Mouse (Mus musculus) cerebellum, adult 11-12 months (tissue): ENCODE data around the gene Immp1l.

Experiments
- DNase-seq: peaks from one replicate; pipeline ENCODE4 v3.0.0; 2022

Immp1l gene

DNA sequence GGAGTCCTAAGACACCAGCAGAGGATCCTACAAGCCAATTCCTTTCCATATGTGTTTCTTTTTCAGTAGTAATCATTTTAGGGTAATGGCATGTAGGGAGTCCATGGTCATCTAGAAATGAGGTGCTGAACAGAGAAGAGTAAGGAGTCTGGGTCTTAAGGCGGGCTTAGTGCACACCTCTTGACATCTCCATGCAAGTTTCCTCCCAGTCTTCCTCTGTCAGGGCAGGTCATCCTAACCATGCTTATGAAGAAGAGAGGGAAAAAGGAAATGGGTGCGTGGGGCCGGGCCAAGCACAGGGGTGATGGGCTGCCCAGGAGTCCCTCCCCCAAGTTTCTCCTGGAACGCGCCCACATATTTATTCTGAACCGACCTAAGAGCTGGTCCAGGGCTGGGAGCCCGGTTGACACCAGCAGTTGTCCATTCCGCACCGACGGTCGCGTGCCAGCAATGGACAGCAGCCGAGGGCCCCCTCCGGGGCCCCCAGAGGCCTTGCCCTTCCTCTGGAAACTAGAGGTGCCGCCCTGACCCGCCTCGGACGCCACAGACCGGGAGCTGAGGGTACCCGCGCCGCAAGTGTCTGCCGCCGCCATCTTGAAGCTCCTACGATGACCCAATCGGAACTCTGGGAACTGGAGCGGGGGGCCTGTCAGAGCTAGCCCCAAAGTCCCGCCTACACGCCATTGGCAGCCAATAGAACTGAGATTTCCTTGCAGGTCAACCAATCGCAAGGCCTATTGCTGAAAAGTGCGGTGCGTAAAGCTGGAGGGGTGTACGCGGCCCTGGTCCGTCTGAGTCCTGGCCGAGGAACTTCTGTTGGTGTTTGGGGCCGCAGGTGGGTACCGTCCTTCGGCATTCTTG, at the start of gene Immp1l, which contains the start of gene Elp4:
Gene Immp1l, plus strand, starts transcription at position 743 of the 861 bp plus-strand sequence.
Gene Elp4, minus strand, starts transcription at position 669 of the 861 bp plus-strand sequence.
- peak; percentile 98 for DNase-seq

DNA sequence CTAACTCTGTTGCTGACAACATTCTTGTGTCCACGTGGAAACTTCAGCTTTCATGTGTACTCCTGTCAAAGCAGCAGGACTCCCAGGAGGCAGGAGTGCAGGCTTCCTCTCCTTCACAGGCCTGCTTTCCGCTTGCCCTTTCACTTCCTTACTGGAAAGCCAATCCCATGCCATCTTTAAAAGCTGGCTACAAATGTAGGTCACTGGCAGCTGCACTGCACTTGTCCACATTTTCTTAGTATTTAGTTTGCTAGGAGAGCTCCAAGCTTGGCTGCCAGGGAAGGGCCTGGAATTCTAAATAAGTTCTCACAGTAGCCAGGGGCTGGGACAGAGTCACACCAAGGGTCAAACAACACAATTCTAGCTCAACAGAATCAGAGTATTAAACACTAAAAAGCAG, 49.7 kb upstream of the Immp1l start:
- DNase-seq: peak; percentile 36

DNA sequence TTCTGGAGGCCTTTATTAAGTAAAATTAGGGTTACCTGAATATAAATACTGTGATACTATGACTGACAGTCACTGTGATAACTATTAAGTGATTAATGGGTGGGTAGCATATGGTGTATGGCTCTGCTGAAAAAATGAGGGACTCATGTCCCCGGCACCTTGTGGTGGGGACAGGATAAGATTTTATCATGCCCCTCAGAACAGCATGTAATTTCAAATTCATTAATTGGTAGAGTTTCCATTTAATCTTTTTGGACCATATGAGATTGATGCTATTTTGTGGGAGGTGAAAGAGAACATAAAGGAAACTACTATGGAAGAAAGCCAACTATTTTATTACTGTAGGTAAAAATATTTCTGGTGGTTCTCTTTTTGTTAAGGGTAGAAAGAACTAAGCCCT, 31.0 kb upstream of the Immp1l start:
- no peak for DNase-seq

DNA sequence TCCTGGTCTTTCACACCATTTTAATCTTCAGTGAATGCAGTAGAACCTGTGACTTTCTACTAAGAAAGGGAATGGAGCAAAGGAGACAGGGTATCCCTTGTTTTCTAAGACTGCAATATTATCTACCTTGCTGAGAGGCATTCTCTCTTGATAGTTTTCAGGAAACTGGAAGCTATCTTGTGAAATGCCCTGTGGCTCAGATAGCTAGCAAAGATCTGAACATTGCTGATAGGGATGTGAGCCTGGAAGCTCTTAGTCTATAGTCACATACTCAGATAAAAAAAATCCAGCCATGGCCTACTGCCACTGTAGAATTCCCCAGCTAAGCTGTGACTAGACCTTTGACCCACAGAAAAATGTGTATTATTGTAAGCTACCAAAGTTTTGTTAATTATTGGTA, 13.6 kb upstream of the Immp1l start:
- DNase-seq: no peak

DNA sequence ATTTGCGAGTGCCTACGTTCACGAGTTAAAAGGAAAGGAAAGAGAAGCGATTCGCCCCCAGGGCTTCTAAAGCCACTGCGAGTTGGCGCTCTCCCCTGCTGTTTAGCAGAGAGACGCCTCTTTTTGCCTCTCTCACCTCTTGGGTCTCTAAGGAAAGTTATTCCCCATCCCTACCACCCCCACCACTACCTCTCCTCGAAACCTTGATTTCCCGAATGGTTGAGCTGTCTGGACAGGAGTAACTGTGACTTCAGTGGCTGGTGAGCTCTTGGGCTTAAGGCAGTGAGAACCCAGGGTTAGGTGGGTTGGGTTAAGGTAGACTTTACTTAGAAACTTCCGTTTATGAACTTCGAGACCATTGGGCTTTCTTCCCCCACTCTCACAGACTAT, 314 bp downstream of the Immp1l start:
- DNase-seq: no peak

DNA sequence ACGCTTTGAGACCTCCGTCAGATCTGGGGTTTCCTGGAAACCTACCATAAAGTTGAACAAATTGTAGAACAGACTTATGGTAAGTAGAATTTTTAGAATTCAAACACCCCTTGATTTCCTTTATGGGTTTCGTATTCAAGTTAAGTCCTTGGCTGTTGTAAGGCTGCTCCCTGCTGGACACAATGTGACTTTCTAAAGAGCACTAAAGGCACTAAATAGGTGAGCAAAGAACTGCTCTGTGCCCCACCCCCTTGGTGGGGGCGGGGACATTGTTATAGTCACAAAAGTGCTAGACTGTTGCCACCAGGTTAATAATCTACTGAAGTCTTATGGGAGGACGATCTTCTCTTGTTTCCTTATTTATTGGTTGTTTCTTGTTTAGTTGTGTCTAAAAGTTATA, 3.9 kb downstream of the Immp1l start:
- peak; percentile 36 for DNase-seq

DNA sequence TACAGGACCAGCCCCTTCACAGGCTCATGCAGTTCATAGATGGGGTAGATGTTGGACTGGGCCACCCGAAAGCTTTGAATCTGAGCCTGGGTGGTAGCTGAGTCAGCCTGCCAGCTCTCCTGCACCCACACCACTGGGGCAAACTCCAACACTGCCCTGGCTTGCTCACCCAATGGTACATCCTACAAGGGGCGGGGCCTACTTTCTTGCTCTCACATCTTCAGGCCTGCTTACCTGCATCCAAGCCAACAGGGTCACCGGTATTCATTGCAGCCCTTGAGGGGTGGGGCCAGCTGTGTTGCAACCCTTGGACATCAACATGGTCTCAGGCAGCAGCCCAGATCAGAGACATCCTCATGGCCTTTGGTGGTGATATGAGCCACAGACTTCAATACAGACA, 6.2 kb downstream of the Immp1l start:
- peak; percentile 7 for DNase-seq

DNA sequence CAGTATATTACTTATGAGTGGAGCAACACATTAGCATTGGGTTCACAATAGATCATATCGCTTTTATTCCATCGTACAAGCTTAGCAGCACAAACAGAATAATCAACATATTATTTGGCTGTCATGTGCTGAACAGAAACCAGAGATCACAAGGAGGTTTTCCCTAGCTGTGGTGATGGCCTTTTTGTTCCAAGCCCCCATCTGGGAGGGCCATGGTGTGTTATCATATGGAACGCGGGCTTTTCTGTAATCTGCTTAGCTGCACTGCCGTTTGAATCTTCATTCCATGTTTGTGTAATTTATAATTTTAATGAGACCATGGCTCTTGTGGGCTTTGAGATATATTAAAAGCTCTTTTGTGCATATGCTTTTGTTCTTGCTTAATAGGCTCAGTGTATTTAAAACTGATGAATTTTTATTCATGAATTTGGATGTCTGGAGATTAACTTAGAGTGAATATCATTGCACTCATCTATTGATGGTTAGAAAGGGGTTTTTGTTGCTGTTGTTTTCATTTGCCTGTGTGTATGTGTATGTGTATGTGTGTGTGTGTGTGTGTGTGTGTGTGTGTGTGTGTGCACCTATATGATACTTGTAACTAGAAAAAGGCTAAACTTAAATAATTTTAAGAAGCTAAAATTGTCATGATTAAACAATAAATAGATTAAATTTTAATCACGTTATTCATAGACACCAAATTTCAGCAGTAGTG, 9.4 kb downstream of the Immp1l start:
- no peak for DNase-seq

DNA sequence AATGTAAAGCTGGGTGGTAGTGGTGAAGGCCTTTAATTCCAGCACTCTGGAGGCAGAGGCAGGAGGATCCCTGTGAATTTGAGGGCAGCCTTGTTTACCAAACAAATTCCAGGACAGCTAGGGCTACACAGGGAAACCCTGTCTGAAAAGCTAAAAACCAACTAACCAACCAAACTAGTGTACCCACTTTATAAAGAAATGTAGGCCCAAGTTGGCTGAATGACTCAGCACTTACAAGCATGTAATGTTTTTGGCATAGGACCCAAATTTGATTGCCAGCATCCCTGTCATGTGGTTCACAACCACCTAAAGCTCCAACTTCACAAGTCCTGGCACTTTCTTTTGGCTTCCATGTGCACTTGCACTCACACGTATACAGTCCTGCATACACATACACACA, 12.2 kb downstream of the Immp1l start:
- DNase-seq: no peak

DNA sequence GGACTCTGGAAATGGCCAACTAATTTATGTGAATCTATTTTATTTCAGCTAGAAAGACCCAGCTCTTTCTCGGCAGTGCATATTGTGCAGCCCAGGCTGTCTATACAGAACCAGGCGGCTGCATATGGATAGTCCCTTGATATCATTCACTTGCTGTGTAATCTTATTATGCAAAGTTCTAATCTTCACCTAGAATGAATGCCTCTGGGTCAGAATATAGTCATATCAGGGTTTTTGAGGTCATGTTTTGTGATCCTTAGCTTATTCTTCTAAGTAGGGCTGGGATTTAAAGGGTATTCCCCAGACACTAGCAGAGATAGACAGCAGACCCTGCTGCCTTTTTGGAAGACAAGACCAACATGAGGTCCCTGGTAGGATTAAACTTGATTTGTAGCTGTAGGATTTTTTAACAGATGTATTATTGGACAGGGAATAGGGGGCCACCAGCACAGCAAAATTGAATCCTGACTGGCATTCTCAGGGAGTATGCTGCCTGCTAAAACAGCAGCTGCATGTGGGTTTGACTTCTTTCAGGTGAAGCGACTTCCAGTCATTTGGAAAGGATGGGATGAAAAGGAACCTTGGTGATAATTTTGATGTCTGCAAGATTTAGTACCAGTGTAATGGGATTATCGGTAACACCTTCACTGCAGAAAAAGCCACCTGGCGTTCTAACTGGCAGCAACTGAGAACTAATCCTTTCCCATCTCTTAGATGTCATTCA, 13.3 kb downstream of the Immp1l start:
- no peak for DNase-seq

DNA sequence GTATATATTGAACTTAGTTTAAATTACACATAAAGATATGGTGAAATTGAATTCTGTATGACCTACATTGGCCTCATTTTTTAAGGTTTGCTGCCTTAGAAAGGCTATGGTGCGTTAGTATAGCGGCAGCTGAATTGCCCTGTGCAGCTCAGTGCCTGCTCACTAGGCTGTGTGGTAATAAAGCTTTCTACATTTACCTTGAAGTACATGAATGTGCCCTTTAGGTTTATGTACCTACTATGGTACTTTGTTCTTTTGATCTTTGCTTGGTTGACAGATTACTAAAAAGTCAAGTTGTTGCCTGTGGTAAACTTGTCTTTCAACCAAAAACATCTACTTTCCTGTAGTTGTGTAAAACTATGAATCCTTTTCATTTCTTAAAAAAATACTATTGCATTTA, 45.7 kb downstream of the Immp1l start:
- no peak for DNase-seq

DNA sequence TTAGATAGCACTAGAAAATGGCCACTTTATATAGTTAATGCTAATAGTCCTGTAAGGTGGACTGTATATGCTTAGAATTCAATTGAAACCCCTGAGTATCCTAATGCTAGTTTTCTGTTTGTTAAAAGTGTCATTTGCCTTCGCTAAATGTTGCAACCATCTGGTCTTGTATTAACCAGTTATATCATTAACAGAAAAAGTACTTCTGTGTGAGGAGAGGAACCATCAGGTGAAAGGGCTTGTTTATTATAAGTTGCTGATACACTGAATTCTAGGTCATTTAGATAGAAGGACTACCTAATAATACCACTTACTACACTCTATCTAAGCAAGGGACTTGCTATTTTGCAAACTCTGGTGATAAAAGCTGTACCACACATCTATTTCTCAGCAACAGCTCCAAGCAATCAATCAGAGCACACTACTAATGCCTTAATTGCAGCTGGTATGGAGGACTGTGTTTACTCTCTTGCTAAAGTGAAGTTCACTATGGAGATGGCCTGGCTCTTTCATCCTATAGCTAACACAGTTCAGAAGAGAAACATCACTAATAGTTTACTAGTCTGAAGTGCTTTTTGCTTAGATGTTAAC, 47.0 kb downstream of the Immp1l start:
- no peak for DNase-seq

DNA sequence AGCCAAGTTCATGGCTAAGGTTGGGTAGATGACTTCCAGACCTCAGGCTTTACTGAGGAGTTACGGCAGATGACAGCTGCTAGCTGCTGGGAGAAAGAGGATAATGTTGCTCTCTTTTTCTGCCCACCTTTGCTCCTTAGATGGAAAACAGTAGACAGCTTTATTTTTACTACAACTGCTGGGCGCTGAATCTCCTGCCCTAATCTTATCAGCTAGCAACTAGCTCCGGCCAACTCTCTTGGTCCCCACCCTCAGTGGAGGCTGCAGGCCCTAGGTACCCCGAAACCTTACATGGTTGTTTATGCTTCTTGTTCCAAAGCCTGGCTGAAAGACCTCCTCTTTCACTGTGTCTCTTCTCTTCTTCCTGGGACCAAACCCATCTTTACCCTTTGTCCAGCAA, 49.4 kb downstream of the Immp1l start:
- DNase-seq: no peak

DNA sequence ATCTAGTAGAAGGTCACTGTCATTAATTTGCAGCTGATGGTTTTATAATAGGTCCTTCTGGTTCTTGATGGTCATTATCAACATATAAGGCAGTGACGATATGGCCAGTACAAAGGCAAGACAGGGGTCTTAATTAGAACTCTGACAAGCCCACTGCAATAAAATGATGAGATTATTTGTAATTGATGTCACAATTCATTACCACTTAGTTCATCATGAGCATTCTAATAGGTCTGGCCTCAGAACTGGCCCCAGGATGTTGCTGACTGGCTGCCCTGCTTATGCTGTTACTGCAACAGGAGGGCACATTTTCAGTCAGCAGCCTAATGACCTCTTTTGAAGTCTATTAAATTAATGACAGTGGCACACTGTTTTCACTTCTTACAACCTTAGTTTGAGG, 59.0 kb downstream of the Immp1l start:
- no peak for DNase-seq

DNA sequence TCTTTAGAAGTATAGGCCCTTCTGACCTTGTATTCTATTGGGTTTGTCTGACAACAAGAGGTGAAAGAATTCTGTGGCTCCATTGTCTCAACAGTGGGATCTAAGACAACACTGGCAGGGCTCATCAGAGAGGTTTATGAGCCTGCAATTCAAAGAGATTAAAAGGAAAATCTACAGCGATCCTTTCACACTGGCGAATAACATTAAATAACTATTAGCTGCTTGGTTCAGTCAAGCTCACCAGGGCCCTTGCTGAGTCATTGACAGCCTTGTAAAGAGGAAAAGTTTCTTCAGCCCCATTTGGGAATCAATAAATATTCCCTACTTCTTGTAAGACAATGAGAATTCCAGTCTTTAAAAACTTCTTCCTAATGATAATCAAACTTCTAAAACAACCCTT, 69.5 kb downstream of the Immp1l start:
- no peak for DNase-seq

DNA sequence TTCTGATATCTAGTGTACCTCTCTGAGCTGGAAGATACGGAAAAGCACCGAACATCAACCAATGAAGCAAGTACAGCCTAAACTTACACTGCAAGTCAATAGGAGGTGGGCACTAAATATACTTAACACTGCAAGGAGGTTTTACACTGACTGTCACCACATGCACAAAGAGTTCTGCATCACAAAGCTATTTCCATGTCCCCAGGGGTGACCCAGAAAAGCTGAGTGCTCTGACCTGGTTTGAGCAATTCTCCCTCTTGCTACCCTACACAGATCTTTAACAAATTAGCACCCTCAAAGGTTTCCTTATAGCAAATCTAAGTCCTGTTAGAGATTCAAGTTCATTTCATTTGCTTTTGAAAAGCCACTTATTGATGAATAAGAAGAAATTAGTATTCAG, 73.6 kb downstream of the Immp1l start:
- no peak for DNase-seq

DNA sequence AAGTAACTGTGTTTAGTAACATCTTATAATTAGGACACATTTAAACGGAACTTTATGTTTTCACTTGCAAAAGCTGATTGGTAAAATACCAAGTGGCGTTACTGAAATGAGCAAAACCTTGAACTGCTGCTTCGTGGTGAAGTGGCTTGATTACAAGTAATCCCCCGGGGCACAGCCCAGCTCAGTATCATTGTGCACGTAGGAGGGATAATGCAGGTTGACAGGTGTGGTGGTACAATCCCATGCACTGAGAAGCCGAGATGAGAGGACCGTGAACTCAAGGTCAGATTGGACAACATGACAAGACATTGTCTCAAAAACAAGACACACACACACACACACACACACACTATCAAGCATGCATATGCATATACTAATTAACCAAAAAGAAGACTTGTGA, 80.8 kb downstream of the Immp1l start:
- no peak for DNase-seq

DNA sequence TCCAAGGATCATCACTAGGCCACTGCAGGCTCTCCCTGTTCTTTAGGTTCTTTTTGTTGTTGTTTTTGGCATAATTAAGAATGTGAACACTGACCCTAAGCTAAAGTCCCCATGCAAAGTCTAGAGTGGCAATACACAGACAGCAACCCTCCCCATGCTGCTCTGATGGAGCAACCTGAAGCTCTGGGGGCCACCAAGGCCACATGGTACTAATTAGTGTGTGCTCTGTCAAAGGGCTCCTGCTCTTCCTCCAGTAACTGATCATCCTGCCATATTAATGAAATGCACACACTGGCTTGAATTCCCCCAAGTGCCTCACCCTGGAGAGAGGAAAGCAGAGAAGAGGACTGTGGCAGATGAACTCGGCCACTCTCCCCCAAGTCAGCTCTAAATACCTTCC, 82.7 kb downstream of the Immp1l start:
- DNase-seq: no peak

DNA sequence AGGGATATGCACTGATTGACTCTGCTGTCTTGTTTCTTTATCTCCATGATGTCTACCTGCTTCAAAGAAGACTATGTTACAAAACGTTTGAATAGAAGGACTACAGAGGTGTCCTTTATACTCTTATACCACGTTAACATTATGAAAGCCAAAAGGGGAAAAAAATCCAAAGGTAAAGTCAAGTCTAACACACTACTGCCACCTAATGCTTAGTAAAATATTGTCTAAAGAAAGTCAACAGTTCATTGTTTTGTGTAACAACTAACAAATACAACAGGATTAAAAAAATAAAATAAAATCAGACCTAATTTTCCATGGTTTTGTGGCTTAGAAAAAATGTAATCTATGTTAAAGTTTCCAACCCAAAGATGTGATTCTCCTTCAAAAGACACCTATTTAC, 83.6 kb downstream of the Immp1l start:
- no peak for DNase-seq

DNA sequence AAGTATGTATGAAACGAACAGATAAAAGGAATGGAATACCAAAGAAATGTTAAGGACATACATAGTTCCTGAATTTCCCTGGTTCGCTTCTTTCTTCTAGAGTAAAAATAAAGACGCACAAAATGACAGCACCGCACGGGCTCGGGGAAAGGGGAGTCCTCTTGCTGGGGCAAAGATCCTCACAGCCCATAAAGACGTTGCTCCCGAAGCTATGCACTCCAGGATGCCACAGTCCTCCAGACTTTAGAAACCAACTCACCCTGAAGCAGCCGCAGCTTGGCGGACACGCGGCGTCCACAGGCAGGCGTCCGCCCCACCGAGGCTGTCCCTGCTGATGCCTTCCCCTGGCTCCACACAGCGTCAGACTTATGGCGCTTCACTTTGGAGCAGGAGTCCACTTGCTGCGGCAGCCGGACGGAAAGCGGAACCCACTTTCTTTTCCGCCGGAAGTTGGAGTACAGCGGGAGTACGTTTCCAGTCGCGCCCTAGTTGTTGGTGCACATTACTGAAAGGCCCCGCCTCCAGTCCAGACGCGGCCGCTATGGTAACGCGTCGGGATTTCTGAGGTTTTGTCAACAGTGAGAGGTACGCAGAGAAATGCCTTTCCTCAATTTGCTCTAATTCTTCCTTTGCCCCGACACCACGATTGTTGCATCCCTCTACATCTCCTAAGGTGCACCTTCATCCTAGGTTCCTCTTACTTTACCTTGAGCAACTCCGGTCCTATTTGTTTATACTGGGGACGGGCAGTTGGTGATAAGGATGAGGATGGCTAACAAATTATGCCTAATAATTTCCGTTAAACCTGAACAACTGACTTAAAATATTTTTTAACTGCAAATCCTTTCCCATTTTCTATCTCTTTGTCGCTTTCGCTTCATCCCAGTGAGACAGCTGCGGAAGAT, 98.6 kb downstream of the Immp1l start, which contains the start of gene Dnajc24:
Gene Dnajc24, minus strand, starts transcription at position 715 of the 905 bp plus-strand sequence.
- peak; percentile 87 for DNase-seq

DNA sequence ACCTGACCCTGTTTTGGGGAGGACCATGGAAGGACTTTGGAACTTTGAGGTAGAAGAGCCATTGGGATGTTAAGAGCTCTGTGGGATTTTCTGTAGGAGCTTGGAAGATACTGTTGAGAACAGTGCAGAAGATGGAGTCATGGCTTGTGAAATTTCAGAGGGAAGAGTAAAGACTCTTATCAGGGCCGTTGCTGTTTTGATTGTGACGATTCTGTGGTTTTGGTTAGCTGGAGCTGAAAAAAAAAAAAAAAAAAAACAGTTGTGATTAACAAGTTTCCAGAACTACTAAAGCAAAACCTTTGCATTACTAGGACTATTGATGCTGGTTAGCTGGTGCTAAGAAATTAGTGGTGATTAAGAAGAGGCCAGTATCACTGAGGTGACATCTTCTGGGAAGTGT, 104.0 kb downstream of the Immp1l start:
- no peak for DNase-seq
